ENCODE assay signal across 13 mouse cellular contexts in the genomic region with DNA sequence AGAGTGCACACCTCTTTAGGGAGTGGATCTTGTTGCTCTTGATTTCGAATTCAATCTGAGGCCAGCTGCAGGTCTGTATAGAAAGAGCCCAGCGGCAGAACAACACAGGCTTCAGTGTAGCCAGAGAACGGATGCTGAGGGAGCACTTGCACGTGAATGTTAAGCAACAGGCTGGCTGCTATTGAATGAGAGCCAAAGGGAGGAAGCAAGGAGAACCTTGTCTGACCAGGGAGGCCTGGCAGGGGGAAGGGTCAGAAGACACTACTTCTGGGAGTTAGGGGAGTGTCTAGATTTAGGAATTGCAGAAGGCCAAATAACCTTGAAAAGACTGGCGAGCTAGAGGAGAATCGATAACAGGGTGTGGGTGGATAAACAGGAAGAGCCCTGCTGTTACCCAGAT.
DNase-seq lines count a peak whose midpoint lies in the region; ATAC-seq and TF ChIP-seq lines count a peak whose summit lies in the region.
"Had no signal": no experiment of that assay in that cellular context is flagged by ENCODE, and none has a peak within 500 bp of the region (broad histone marks: within the 10 kb centered on the region; RNA-seq: fewer than 3 reads in every experiment).

No protein-coding gene starts in this region.

- no peak for TF ChIP-seq POLR2A in small intestine, adult 2 months (IDR thresholded peaks at IDR 0.05; ENCODE audit: low read depth, low read length)

- no peak overlapping the region for H3K4me2 ChIP-seq in neural tube, embryonic 11.5 days (ENCODE audit: low read depth)
- 0 out of 2 replicates have a peak overlapping the region, but pooled peaks have one; percentile 17 for H3K4me2 ChIP-seq in intestine, embryonic 15.5 days (replicated peaks)
- H3K4me2 ChIP-seq: kidney, embryonic 15.5 days; lung, embryonic 14.5 days had no signal

- no peak overlapping the region for H3K9ac ChIP-seq in neural tube, embryonic 11.5 days (ENCODE audit: low read length)
- no peak overlapping the region for H3K9ac ChIP-seq in intestine, embryonic 15.5 days
- H3K9ac ChIP-seq: kidney, embryonic 15.5 days; lung, embryonic 14.5 days had no signal

- no peak for ATAC-seq in neural tube, embryonic 11.5 days (ENCODE audit: insufficient read depth, low FRiP score, low TSS enrichment)
- peak; percentile 64 for ATAC-seq in intestine, embryonic 15.5 days

- 0 out of 2 replicates have a peak overlapping the region, but pooled peaks have one; percentile 10 for H3K27ac ChIP-seq in neural tube, embryonic 11.5 days (ENCODE audit: low read depth, low read length)
- no peak overlapping the region for H3K27ac ChIP-seq in intestine, embryonic 15.5 days
- peak overlapping the region; percentile 46 for H3K27ac ChIP-seq in small intestine, adult 2 months (ENCODE audit: insufficient read depth, low read depth, low read length)
- no peak overlapping the region for H3K27ac ChIP-seq in gastrocnemius, adult 2 months
- H3K27ac ChIP-seq: kidney, embryonic 15.5 days had no signal

- WGBS in neural tube, embryonic 11.5 days = 43% methylated on average over 6 of the region's 6 CpGs
- WGBS in intestine, embryonic 15.5 days = 13% methylated on average over 6 of the region's 6 CpGs
- WGBS in small intestine, adult 2 months = 11% methylated on average over 6 of the region's 6 CpGs

- TF ChIP-seq CTCF in small intestine, adult 2 months (IDR thresholded peaks at IDR 0.05; ENCODE audit: extremely low read depth, insufficient read length, insufficient replicate concordance, low read depth, low read length) = no peak
- no peak for TF ChIP-seq CTCF in gastrocnemius, adult 2 months (IDR thresholded peaks at IDR 0.05)

- no peaks in the 10 kb centered on the region for H3K27me3 ChIP-seq in neural tube, embryonic 11.5 days (ENCODE audit: control insufficient read depth, insufficient read depth, low read length)
- no peaks in the 10 kb centered on the region for H3K27me3 ChIP-seq in intestine, embryonic 15.5 days (replicated peaks)
- H3K27me3 ChIP-seq in small intestine, adult 2 months (ENCODE audit: control insufficient read depth, insufficient read depth, low read length) = no peaks in the 10 kb centered on the region
- H3K27me3 ChIP-seq: kidney, embryonic 15.5 days had no signal

- H3K4me1 ChIP-seq in neural tube, embryonic 11.5 days (ENCODE audit: control insufficient read depth, insufficient read depth, low read length) = no peaks in the 10 kb centered on the region
- peaks cover 7% of the 10 kb centered on the region; the same call in 1 of the 2 replicates for H3K4me1 ChIP-seq in intestine, embryonic 15.5 days (replicated peaks)
- H3K4me1 ChIP-seq in small intestine, adult 2 months (ENCODE audit: control insufficient read depth, insufficient read depth, insufficient read length, low read length) = peaks cover 12% of the 10 kb centered on the region; the same call in 1 of the 2 replicates

- no peak overlapping the region for H3K4me3 ChIP-seq in neural tube, embryonic 11.5 days (ENCODE audit: low read depth, low read length)
- no peak overlapping the region for H3K4me3 ChIP-seq in intestine, embryonic 15.5 days (replicated peaks)
- H3K4me3 ChIP-seq in small intestine, adult 2 months (ENCODE audit: low read depth, low read length) = no peak overlapping the region
- H3K4me3 ChIP-seq in gastrocnemius, adult 2 months = no peak overlapping the region
- H3K4me3 ChIP-seq: kidney, embryonic 15.5 days had no signal

- H3K36me3 ChIP-seq in neural tube, embryonic 11.5 days (ENCODE audit: control insufficient read depth, insufficient read depth, low read length) = no peaks in the 10 kb centered on the region
- no peaks in the 10 kb centered on the region for H3K36me3 ChIP-seq in intestine, embryonic 15.5 days
- no peaks in the 10 kb centered on the region for H3K36me3 ChIP-seq in small intestine, adult 2 months (ENCODE audit: control insufficient read depth, insufficient read depth, low read length)
- H3K36me3 ChIP-seq: kidney, embryonic 15.5 days had no signal

- H3K9me3 ChIP-seq in neural tube, embryonic 11.5 days (ENCODE audit: control insufficient read depth, low read length) = no peaks in the 10 kb centered on the region
- H3K9me3 ChIP-seq in intestine, embryonic 15.5 days = no peaks in the 10 kb centered on the region
- H3K9me3 ChIP-seq: kidney, embryonic 15.5 days had no signal

- peak; percentile 25 for DNase-seq in adrenal gland, postnatal 10 days
- no peak for DNase-seq in adrenal gland, postnatal 25 days
- no peak for DNase-seq in neural tube, embryonic 11.5 days (ENCODE audit: low spot score)
- no peak for DNase-seq in neural tube, embryonic 10.5 days (ENCODE audit: extremely low spot score, low spot score)
- DNase-seq in gastrocnemius, adult 2 months = no peak
- DNase-seq in cerebellum, adult 8-10 months = no peak
- DNase-seq: layer of hippocampus, postnatal 36 days; lung, embryonic 14.5 days; spleen, adult 18-20 months; thymus, postnatal 36 days had no signal

- intact Hi-C loops in gastrocnemius, adult 2 months (cut with DNase I) = no loop called here

Comparison
In these comparisons a context has a peak if more than half of its experiments do, and no peak if none do; other contexts are left out.
1. H3K27ac ChIP-seq: peak in neural tube, embryonic 11.5 days (single experiment) and small intestine, adult 2 months (single experiment); none in intestine, embryonic 15.5 days (single experiment) and gastrocnemius, adult 2 months (single experiment).